Mouse (Mus musculus) intestine, embryonic 16.5 days (tissue): ENCODE results near the gene Art3. TPM values are rescaled to one million over a fixed set of nuclear protein-coding genes. Genes with fewer than 3 reads are reported as not detected.

Experiments used
- ATAC-seq: fragments of 200-750 bp; cut with Nextera tagmentation; 2 replicates; pipeline ENCODE4 v1.8.0; 2017; ENCODE audit warnings: moderate TSS enrichment, moderate library complexity
- H3K27ac ChIP-seq: fragments of 300-500 bp; sonication (generic); 2 replicates; pipeline ENCODE4 v1.5.1; 2014; ENCODE audit warnings: mild to moderate bottlenecking, low read length
- H3K27me3 ChIP-seq: fragments of 300-500 bp; sonication (generic); replicated peaks from 2 replicates; pipeline ENCODE4 v1.6.1; 2014; ENCODE audit warnings: low read length, control low read depth, mixed read lengths; ENCODE audit not compliant: control insufficient read depth, insufficient read depth
- H3K36me3 ChIP-seq: fragments of 300-500 bp; sonication (generic); 2 replicates; pipeline ENCODE4 v1.6.1; 2014; ENCODE audit warnings: low read length, control low read depth; ENCODE audit not compliant: control insufficient read depth, insufficient read depth
- H3K4me1 ChIP-seq: fragments of 300-500 bp; sonication (generic); 2 replicates; pipeline ENCODE4 v1.6.1; 2014; ENCODE audit warnings: low read length, control low read depth, mixed read lengths; ENCODE audit not compliant: control insufficient read depth, insufficient read depth
- H3K4me2 ChIP-seq: fragments of 300-500 bp; sonication (generic); 2 replicates; pipeline ENCODE4 v1.6.1; 2014; ENCODE audit warnings: low read depth, low read length, control low read depth
- H3K4me3 ChIP-seq: fragments of 300-500 bp; sonication (generic); 2 replicates; pipeline ENCODE4 v1.5.1; 2014; ENCODE audit warnings: mild to moderate bottlenecking, low read length
- H3K9ac ChIP-seq: fragments of 300-500 bp; sonication (generic); 2 replicates; pipeline ENCODE4 v1.6.1; 2014; ENCODE audit warnings: low read depth, low read length
- H3K9me3 ChIP-seq: fragments of 300-500 bp; sonication (generic); 2 replicates; pipeline ENCODE4 v1.6.1; 2016; ENCODE audit warnings: low read length, control low read depth; ENCODE audit not compliant: control insufficient read depth
- WGBS: fragments of 180-500 bp; shearing (Covaris S2); extraction: QIAGEN DNeasy Blood & Tissue Kit; methylation state at CpG from one replicate; pipeline ENCODE4 v1.1.7; 2014; 5-methylcytosine and 5-hydroxymethylcytosine counted together
- polyA plus RNA-seq: library from polyadenylated mRNA; unstranded; fragments of >200 nt; fragmentation: Nextera tagmentation; extraction: Ambion mirVana; gene quantifications from 2 replicates; pipeline ENCODE4 v1.2.1, GENCODE M21; 2015

Gene Art3
- polyA plus RNA-seq, 1 experiment from 2014 or later, result 5.6 TPM

DNA sequence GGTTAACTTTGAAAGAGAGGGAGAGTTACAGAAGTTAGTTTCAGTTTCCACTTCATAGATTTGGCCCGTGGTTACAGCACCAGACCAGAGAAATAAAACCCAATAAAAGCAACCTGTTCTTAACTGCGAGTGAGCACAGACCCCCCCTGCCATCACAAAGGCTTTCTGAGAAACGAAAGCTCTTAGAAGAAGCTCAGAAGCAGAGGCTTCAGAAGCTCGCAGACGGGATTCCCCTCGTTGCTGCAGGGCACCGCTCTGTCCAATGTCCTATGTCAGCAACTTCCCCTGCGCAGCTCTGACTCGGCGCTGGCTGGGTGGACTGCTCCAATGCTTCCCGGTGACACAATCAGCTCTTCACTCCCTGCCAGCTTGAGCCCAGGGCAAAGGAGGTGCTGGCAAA lies 21.9 kb downstream of the Art3 start:
- H3K4me2 ChIP-seq, result peak overlapping the region; percentile 55
- H3K4me1 ChIP-seq, result peaks cover 5% of the 10 kb centered on the region
- H3K36me3 ChIP-seq, result no peaks in the 10 kb centered on the region
- H3K27me3 ChIP-seq, result no peaks in the 10 kb centered on the region
- H3K9ac ChIP-seq, result peak overlapping the region; percentile 51
- H3K9me3 ChIP-seq, result no peaks in the 10 kb centered on the region
- ATAC-seq, result peak; percentile 70
- 26% methylated on average over 11 of the region's 11 CpGs for WGBS
- peak overlapping the region; percentile 49 for H3K4me3 ChIP-seq
- no peak overlapping the region for H3K27ac ChIP-seq

DNA sequence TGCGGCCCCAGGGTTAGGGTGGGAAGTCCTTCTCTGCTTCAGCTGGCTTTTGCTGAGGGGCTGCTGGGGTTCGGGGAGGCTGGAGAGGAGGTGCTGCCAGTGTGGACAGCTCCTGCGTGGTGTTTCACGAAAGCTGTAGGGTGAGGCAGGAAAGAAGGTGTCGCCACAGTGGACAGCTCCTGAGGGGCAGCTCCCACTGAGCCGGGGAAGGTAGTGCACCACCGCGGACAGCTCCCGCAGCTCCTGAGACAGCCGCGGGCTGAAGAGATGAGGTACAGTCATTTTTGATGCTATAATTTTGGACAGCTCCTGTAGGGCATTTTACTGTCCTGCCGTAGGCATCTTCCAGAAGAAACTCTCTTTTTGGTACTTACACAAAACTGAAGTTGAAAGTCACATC lies 26.4 kb downstream of the Art3 start:
- ATAC-seq, result no peak
- 18% methylated on average over 11 of the region's 12 CpGs for WGBS
- no peaks in the 10 kb centered on the region for H3K36me3 ChIP-seq

DNA sequence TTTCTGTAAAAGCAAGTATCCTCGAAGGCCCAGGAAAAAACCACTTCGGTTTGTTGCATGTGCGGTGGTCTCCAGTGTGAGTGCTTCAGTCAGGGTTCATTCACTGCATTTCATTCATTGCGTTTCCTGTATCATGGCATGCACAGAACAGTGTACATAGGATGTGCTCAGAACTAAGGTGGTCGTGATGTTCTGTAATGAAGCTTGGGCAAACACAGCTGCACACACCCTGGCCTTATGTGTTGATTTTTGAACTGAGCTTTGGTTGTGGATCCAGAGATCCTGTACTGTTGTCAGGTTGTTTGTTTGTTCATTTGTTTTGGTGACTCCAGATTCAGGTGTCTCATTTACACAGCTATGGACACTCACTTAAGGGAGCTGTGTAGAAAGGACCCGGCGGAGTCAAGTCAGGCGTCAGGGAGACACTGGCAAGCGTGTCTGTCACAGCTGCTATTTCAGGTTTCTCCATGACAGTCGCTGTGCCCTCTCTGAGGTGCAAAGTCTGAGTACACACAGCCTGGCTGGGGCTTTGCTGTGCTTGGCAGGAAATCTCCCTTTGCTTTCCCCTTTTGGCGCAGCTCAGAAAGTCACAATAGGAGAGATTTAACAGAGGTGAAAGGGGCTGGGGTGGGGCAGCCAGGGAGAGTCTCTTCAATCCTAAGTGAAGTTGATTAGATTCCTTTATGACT lies 27.3 kb downstream of the Art3 start:
- Histone ChIP-seq H3K27ac (no peak overlapping the region), H3K4me3 (no peak overlapping the region), H3K9me3 (no peaks in the 10 kb centered on the region), H3K4me2 (no peak overlapping the region), H3K36me3 (no peaks in the 10 kb centered on the region), H3K9ac (no peak overlapping the region), H3K27me3 (no peaks in the 10 kb centered on the region), H3K4me1 (peaks cover 2% of the 10 kb centered on the region; the same call in 1 of the 2 replicates)
- ATAC-seq, result no peak
- WGBS, result 71% methylated on average over 11 of the region's 11 CpGs

More for the DNA sequence above, 26.4 kb downstream of the Art3 start:
- Histone ChIP-seq H3K4me3 (no peak overlapping the region), H3K4me2 (no peak overlapping the region), H3K4me1 (peaks cover 2% of the 10 kb centered on the region), H3K27ac (no peak overlapping the region), H3K9ac (no peak overlapping the region), H3K9me3 (no peaks in the 10 kb centered on the region), H3K27me3 (no peaks in the 10 kb centered on the region)

DNA sequence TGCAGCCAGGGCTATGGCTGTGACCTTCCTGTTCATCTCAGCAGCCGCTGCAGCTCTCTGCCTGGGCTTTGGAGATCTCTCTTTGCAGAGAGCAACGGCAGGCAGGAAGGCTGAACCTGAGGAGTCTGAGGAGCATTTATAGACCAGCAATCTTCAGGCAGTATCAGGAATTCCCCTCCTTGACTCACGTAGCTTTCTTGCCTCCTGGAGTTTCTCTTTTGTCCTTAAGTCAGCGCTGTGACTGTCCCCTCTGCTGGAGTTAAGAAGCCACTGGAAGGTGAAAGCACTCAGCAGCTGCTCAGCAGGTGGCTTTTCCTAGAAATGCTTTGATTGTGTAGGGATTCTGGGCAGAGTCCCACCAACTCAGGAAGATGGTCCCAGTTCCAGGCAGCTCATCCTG lies 31.6 kb downstream of the Art3 start:
- Histone ChIP-seq H3K9me3 (no peaks in the 10 kb centered on the region), H3K4me1 (peaks cover 11% of the 10 kb centered on the region), H3K27me3 (no peaks in the 10 kb centered on the region), H3K9ac (no peak overlapping the region), H3K4me2 (no peak overlapping the region), H3K4me3 (no peak overlapping the region), H3K36me3 (no peaks in the 10 kb centered on the region), H3K27ac (no peak overlapping the region)
- no peak for ATAC-seq
- WGBS, result 14% methylated on average over 4 of the region's 4 CpGs

DNA sequence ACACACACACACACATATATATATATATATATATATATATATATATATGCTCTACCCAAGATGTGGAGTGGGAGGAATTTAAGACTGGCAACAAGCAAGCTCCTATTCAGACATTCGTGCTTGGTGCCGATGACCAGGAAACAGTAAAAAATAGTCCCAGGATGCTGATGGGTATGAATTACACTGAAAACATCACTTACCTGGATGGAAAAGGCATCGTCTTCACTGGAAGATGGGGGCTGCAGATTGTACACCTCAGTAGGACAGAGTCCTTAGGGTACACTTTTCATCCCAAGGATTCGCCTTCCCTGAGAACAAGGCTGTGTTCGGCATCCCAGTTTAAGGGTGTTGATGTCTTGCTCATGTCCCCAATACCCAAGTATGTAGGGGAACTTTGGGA lies 32.4 kb downstream of the Art3 start:
- Histone ChIP-seq H3K9ac (no peak overlapping the region), H3K27ac (no peak overlapping the region), H3K4me1 (peaks cover 11% of the 10 kb centered on the region), H3K4me2 (no peak overlapping the region), H3K36me3 (no peaks in the 10 kb centered on the region), H3K9me3 (no peaks in the 10 kb centered on the region), H3K27me3 (no peaks in the 10 kb centered on the region), H3K4me3 (no peak overlapping the region)
- WGBS, result 96% methylated on average over 5 of the region's 5 CpGs
- ATAC-seq, result no peak

DNA sequence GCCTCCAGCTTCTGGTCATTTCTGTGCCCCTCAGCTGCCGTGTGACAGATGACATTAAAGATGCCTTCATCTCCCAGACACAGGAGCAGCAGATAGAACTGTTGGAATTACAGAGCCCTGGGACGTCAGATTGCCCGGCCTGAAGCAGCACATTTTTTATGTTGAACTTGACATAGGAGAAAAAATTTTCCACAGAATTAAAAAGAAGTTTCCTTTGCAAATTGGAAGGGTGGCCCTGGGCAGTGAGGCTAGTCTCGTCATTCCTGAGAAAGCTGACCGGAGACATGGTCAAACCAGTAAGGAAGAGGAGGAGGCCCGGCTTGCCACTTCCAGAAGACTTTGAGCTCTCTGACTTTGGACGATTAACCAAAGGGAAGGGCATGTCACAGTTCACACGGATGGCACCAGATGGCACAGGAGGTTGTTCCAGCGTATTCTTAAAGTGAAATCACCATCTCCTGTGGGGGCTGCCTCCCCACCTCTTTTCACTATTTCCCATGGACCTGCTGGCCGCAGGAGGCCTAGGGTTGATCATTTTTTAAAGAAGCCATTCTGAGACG lies 33.6 kb downstream of the Art3 start:
- no peaks in the 10 kb centered on the region for H3K36me3 ChIP-seq
- H3K9me3 ChIP-seq, result no peaks in the 10 kb centered on the region
- H3K4me3 ChIP-seq, result no peak overlapping the region
- H3K9ac ChIP-seq, result no peak overlapping the region
- no peaks in the 10 kb centered on the region for H3K27me3 ChIP-seq
- H3K27ac ChIP-seq, result no peak overlapping the region
- H3K4me2 ChIP-seq, result no peak overlapping the region
- 82% methylated on average over 11 of the region's 11 CpGs for WGBS
- H3K4me1 ChIP-seq, result peaks cover 11% of the 10 kb centered on the region
- ATAC-seq, result no peak

DNA sequence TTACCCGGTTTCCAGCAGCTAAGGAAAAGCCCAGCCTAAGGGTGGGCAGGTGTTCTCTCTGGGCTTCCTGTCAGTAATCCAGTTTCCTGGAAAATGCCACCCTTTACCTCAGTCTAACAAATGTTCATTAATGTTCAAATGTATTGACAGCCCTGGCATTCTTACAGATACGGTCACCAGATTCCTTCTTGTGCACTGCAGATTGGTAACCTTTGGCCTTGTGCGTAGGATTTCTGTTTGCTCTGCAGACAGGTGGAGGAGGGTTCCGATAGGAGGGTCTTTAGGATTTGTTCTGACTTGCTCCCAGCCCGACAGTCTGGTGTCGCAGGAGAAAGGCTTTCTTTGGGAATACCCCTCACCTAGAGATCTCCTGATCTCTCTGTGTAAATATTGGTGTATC lies 34.9 kb downstream of the Art3 start:
- Histone ChIP-seq H3K27ac (peak overlapping the region; percentile 51), H3K27me3 (no peaks in the 10 kb centered on the region), H3K36me3 (no peaks in the 10 kb centered on the region), H3K4me1 (peaks cover 18% of the 10 kb centered on the region), H3K9ac (no peak overlapping the region), H3K4me2 (peak overlapping the region; percentile 43), H3K9me3 (no peaks in the 10 kb centered on the region), H3K4me3 (no peak overlapping the region)
- ATAC-seq, result peak; percentile 58
- WGBS, result 43% methylated on average over 6 of the region's 6 CpGs

DNA sequence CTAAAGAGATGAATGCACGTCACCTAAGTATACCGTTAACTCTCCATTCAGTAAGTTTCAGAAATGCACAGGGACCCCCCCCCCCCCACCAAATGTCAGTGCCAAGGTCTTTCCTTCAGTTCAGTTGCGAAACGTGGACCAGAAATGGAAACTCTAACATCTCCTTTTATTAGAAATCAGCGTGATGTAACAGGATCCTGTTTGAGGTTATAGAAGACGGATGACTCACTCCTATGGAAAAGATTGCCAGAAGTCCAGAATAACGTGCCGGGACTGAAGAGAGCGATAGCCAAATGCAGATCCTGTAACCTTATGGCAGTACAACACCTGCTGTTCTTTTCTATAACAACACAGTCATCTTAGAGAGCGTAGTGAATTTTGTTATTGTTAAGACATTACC lies 36.8 kb downstream of the Art3 start:
- Histone ChIP-seq H3K27ac (no peak overlapping the region), H3K27me3 (no peaks in the 10 kb centered on the region), H3K4me3 (no peak overlapping the region), H3K36me3 (no peaks in the 10 kb centered on the region), H3K4me2 (no peak overlapping the region), H3K9me3 (no peaks in the 10 kb centered on the region), H3K4me1 (peaks cover 16% of the 10 kb centered on the region), H3K9ac (no peak overlapping the region)
- 61% methylated on average over 10 of the region's 10 CpGs for WGBS
- no peak for ATAC-seq

DNA sequence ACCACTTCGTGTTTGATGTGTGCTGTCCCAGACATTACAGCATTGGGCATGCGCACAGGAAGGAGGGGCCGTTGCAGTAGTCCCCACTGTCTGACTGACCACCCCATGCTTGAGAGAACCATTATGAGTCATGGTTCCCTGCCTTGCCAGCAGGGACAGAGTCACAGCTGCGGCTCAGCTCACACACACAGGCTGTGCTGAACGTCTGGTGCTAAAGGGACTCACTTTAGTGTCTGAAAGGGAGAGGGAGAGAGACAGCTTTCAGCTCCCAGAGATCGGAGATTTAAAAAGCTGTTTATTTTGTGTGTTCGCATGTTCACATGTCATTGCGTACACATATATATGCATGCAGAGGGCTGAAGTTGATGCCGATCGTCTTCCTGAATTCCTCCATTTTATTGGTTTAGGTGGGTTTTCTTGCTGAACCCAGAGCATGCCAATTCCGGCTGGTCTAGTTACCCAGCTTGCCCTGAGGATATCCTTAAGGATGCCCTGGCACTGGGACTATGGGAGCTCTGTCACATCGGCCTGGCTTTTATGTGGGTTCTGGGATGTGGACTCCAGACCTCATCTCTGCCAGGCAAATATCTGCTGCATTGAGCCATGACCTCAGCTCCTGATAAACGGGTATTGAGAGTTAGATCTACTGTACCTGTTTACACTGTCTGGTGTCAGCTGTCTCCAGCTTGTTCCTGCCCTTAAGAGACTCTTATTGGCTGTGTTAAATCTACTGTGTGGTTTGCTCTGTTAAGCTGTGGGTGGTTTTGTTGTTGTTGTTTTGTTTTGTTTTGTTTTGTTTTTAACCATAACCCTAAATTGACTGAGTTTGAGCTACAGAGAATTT lies 37.7 kb downstream of the Art3 start:
- peak; percentile 61 for ATAC-seq
- H3K4me1 ChIP-seq, result peaks cover 16% of the 10 kb centered on the region
- WGBS, result 57% methylated on average over 13 of the region's 13 CpGs
- no peaks in the 10 kb centered on the region for H3K36me3 ChIP-seq
- no peak overlapping the region for H3K4me2 ChIP-seq
- no peak overlapping the region for H3K27ac ChIP-seq
- H3K9ac ChIP-seq, result no peak overlapping the region
- no peaks in the 10 kb centered on the region for H3K27me3 ChIP-seq
- H3K9me3 ChIP-seq, result no peaks in the 10 kb centered on the region
- no peak overlapping the region for H3K4me3 ChIP-seq
